Mouse (Mus musculus) yolk sac, embryonic 10.5 days (tissue): ENCODE data around the gene Olfr945.

Experiments
- DNase-seq: peaks from one replicate; pipeline ENCODE4 v3.0.0-alpha.2; 2017; ENCODE audit warnings: low spot score

Olfr945 gene

GRCm38 (mm10) chr9:39276718-39277117 is at the start of gene Olfr945:
TSS of gene Olfr945 (minus strand) at chr9:39276818.
- no peak for DNase-seq

GRCm38 (mm10) chr9:39325945-39326344 is 49.3 kb upstream of the Olfr945 start, which contains the start of gene Olfr948:
TSS of gene Olfr948 (minus strand) at chr9:39326045.
- DNase-seq = no peak

- DNase-seq = no peak
Measured at GRCm38 (mm10) chr9:39287136-39287535, 10.5 kb upstream of the Olfr945 start.

DNA sequence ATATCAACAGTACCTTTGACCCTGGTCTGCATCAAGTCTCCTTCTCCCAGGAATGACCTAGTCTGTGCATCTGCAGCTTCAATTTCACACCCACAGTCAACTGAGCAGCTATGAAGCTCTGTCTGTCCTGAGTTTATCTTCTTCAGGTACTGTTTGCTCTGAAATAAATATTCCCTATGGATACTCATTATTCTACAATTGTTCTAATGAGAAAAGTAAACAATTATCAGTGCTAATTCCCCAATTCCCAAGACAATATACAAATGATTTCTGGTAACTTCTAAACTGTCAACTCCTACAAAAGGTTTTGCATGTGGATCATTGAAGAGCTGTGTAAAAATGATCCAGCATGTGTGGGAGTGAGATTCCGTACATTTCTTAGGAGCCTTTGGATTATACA is 26.7 kb downstream of the Olfr945 start, which contains the start of gene Olfr1537:
Gene Olfr1537, minus strand, starts transcription at position 101 of the 400 bp plus-strand sequence.
- DNase-seq = no peak
